Mouse (Mus musculus) spleen, postnatal 4 days (tissue): ENCODE measurements around the gene Dvl2.

ENCODE experiments used
- DNase-seq, 2 experiments: peaks; one replicate each; pipeline ENCODE4 v3.0.0; 2022; ENCODE audit warnings: low spot score in 2 of 2

Dvl2 gene

GRCm38 (mm10) chr11:70028401-70029129, 28.2 kb downstream of the Dvl2 start:
- no peak for DNase-seq

GRCm38 (mm10) chr11:70029130-70029801, 28.9 kb downstream of the Dvl2 start:
- DNase-seq: peak in 1 of 2 experiments; percentile 61

- no peak for DNase-seq
Observed at GRCm38 (mm10) chr11:70029829-70030550, 29.6 kb downstream of the Dvl2 start.

- no peak for DNase-seq
Observed at GRCm38 (mm10) chr11:70030651-70031320, 30.4 kb downstream of the Dvl2 start.

GRCm38 (mm10) chr11:70031321-70031670, 30.9 kb downstream of the Dvl2 start:
- DNase-seq: no peak

GRCm38 (mm10) chr11:70038174-70038573, 37.8 kb downstream of the Dvl2 start:
- no peak for DNase-seq

GRCm38 (mm10) chr11:70039631-70040030, 39.2 kb downstream of the Dvl2 start:
- DNase-seq: no peak

GRCm38 (mm10) chr11:70040184-70040583, 39.8 kb downstream of the Dvl2 start:
- no peak for DNase-seq

- no peak for DNase-seq
Observed at GRCm38 (mm10) chr11:70042309-70043085, 42.1 kb downstream of the Dvl2 start.

- no peak for DNase-seq
Observed at GRCm38 (mm10) chr11:70043665-70044064, 43.3 kb downstream of the Dvl2 start.

GRCm38 (mm10) chr11:70045435-70045834, 45.0 kb downstream of the Dvl2 start:
- DNase-seq: no peak

- peak in 1 of 2 experiments; percentile 52 for DNase-seq
Observed at GRCm38 (mm10) chr11:70049366-70049765, 49.0 kb downstream of the Dvl2 start.

- DNase-seq: peak in 1 of 2 experiments; percentile 66
Observed at GRCm38 (mm10) chr11:70049816-70050215, 49.4 kb downstream of the Dvl2 start.

GRCm38 (mm10) chr11:70053156-70053555, 52.8 kb downstream of the Dvl2 start:
- DNase-seq: no peak

GRCm38 (mm10) chr11:70053898-70054570, 53.6 kb downstream of the Dvl2 start, which contains the start of gene Asgr1:
Asgr1 (plus strand) TSS chr11:70054085.
- no peak for DNase-seq

GRCm38 (mm10) chr11:70055618-70056214, 55.3 kb downstream of the Dvl2 start:
- DNase-seq: peak; percentile 75 to 92

- no peak for DNase-seq
Observed at GRCm38 (mm10) chr11:70057805-70058204, 57.4 kb downstream of the Dvl2 start.

GRCm38 (mm10) chr11:70059930-70060329, 59.5 kb downstream of the Dvl2 start:
- no peak for DNase-seq
